Mouse (Mus musculus) limb, embryonic 14.5 days (tissue): ENCODE results near the gene Phf21a. TPM values are rescaled to one million over a fixed set of nuclear protein-coding genes. Genes with fewer than 3 reads are reported as not detected.
A peak's percentile ranks its signal among the peaks of the same experiment; 100 is the strongest.

Experiments
- ATAC-seq: fragments of 200-750 bp; cut with Nextera tagmentation; 2 replicates; pipeline ENCODE4 v1.8.0; 2017; ENCODE audit warnings: low read depth, moderate number of reproducible peaks, moderate TSS enrichment; ENCODE audit not compliant: low FRiP score
- DNase-seq: peaks from one replicate; pipeline ENCODE4 v3.0.0-alpha.2; 2015; ENCODE audit warnings: low spot score
- H3K27ac ChIP-seq: fragments of 300-500 bp; sonication (generic); replicated peaks from 2 replicates; pipeline ENCODE4 v1.5.1; 2014; ENCODE audit warnings: low read depth, mild to moderate bottlenecking, low read length, moderate library complexity, mixed read lengths
- H3K27me3 ChIP-seq: fragments of 300-500 bp; sonication (generic); 2 replicates; pipeline ENCODE4 v1.6.1; 2014; ENCODE audit warnings: low read length, mixed read lengths; ENCODE audit not compliant: control insufficient read depth, insufficient read depth
- H3K36me3 ChIP-seq: fragments of 300-500 bp; sonication (generic); 2 replicates; pipeline ENCODE4 v1.6.1; 2014; ENCODE audit warnings: mild to moderate bottlenecking, low read length, moderate library complexity, mixed read lengths; ENCODE audit not compliant: control insufficient read depth, insufficient read depth
- H3K4me1 ChIP-seq: fragments of 300-500 bp; sonication (generic); 2 replicates; pipeline ENCODE4 v1.6.1; 2014; ENCODE audit warnings: antibody characterized with exemption, low read length, mixed read lengths; ENCODE audit not compliant: control insufficient read depth, insufficient read depth
- H3K4me2 ChIP-seq: fragments of 300-500 bp; sonication (generic); replicated peaks from 2 replicates; pipeline ENCODE4 v1.6.1; 2014; ENCODE audit warnings: low read depth, mild to moderate bottlenecking, low read length, moderate library complexity; ENCODE audit not compliant: severe bottlenecking
- H3K4me3 ChIP-seq: fragments of 300-500 bp; sonication (generic); replicated peaks from 2 replicates; pipeline ENCODE4 v1.5.1; 2014; ENCODE audit warnings: low read length
- H3K9ac ChIP-seq: fragments of 300-500 bp; sonication (generic); 2 replicates; pipeline ENCODE4 v1.6.1; 2014; ENCODE audit warnings: mild to moderate bottlenecking, low read depth, low read length, moderate library complexity; ENCODE audit not compliant: severe bottlenecking
- H3K9me3 ChIP-seq: fragments of 300-500 bp; sonication (generic); 2 replicates; pipeline ENCODE4 v1.6.1; 2016; ENCODE audit warnings: low read length; ENCODE audit not compliant: control insufficient read depth
- POLR2A ChIP-seq: fragments of 200-500 bp; IDR thresholded peaks from 2 replicates; pipeline ENCODE4 v1.8.0; 2012; ENCODE audit warnings: inconsistent platforms, mild to moderate bottlenecking, moderate library complexity, borderline replicate concordance; ENCODE audit not compliant: insufficient read depth, insufficient read length; ENCODE audit errors: extremely low read depth
- WGBS: fragments of 180-500 bp; shearing (Covaris S2); extraction: QIAGEN DNeasy Blood & Tissue Kit; methylation state at CpG from one replicate; pipeline ENCODE4 v1.1.7; 2014; 5-methylcytosine and 5-hydroxymethylcytosine counted together
- polyA plus RNA-seq, 2 experiments: library from polyadenylated mRNA; depleted of rRNA in 1 of 2; stranded (reverse) in 1 of 2; unstranded in 1 of 2; fragments of >200 nt; fragmentation: Nextera tagmentation in 1 of 2; extraction: Ambion mirVana in 1 of 2; gene quantifications; 2 replicates each; pipeline versions ENCODE4 v1.2.1 to v1.2.3; 2012 to 2014

Phf21a gene
- polyA plus RNA-seq, 2 experiments, result 38.2 to 96.0 TPM

DNA sequence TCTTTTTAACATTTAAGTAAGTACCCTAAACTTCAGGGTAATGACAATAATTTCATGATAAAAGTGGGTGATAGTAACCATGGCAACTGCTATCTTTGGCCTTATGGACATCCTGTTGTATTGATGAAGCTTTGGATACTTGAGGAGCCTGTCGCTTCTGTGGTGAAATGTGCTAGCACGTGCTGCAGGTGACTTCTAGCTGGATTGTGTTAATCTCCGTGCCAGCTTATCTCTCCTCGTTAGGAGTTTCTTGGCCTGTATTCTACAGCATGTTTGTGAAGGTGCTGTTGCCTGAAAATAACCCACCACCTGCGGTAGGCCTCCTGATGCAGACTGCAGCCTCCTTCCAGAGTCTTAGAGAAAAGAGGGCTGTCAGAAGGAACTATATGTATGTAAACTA, 98.0 kb downstream of the Phf21a start:
- WGBS, result 68% methylated on average over 5 of the region's 5 CpGs
- ATAC-seq (no peak), DNase-seq (no peak)
- no peaks in the 10 kb centered on the region for H3K27me3 ChIP-seq
- H3K4me2 ChIP-seq, result no peak overlapping the region
- TF ChIP-seq POLR2A, result no peak
- no peaks in the 10 kb centered on the region for H3K9me3 ChIP-seq
- no peak overlapping the region for H3K27ac ChIP-seq
- no peak overlapping the region for H3K9ac ChIP-seq
- no peaks in the 10 kb centered on the region for H3K36me3 ChIP-seq
- no peak overlapping the region for H3K4me3 ChIP-seq
- peaks cover 16% of the 10 kb centered on the region for H3K4me1 ChIP-seq

- DNase-seq, result peak; percentile 76
- no peak overlapping the region for H3K4me2 ChIP-seq
- H3K9me3 ChIP-seq, result no peaks in the 10 kb centered on the region
- H3K36me3 ChIP-seq, result no peaks in the 10 kb centered on the region
- no peaks in the 10 kb centered on the region for H3K27me3 ChIP-seq
- ATAC-seq, result no peak; the same call in 1 of the 2 replicates
- peaks cover 10% of the 10 kb centered on the region for H3K4me1 ChIP-seq
- H3K4me3 ChIP-seq, result no peak overlapping the region
- no peak overlapping the region for H3K9ac ChIP-seq
- no peak for TF ChIP-seq POLR2A
- WGBS, result 79% methylated on average over 5 of the region's 5 CpGs
- H3K27ac ChIP-seq, result no peak overlapping the region
These were observed 99.1 kb downstream of the Phf21a start for GRCm38 (mm10) chr2:92191826-92192581.

DNA sequence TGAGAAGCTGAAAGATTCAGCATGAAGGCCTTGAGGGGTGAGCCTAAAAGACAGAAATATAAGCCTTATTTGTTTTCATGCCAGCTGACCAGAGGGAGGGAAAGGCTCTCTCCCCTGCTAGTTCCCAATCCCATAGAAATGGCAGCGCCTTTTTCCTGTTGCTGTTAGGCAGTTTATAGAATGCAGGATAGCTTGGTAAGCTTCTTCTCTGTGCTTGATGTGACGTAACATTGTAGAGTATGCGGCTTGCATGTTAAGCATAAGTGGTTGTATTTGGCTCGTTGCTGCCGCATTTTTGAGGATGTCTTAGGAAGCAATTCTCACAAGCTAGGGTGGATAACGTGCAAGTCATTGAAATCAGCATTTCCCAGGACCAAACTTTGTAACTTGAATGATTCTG, 105.2 kb downstream of the Phf21a start:
- WGBS, result 44% methylated on average over 6 of the region's 6 CpGs
- no peak for TF ChIP-seq POLR2A
- peaks cover 9% of the 10 kb centered on the region; the same call in 1 of the 2 replicates for H3K4me1 ChIP-seq
- no peaks in the 10 kb centered on the region for H3K9me3 ChIP-seq
- no peak overlapping the region for H3K27ac ChIP-seq
- ATAC-seq, result no peak
- no peak overlapping the region for H3K4me3 ChIP-seq
- H3K36me3 ChIP-seq, result no peaks in the 10 kb centered on the region
- H3K9ac ChIP-seq, result no peak overlapping the region
- no peak overlapping the region for H3K4me2 ChIP-seq
- H3K27me3 ChIP-seq, result no peaks in the 10 kb centered on the region
- no peak for DNase-seq

GRCm38 (mm10) chr2:92198747-92199146, 105.8 kb downstream of the Phf21a start:
- Histone ChIP-seq H3K27me3 (no peaks in the 10 kb centered on the region), H3K27ac (no peak overlapping the region), H3K4me2 (no peak overlapping the region), H3K4me3 (no peak overlapping the region), H3K4me1 (peaks cover 9% of the 10 kb centered on the region; the same call in 1 of the 2 replicates), H3K9me3 (no peaks in the 10 kb centered on the region), H3K9ac (no peak overlapping the region), H3K36me3 (no peaks in the 10 kb centered on the region)
- WGBS, result 58% methylated on average over 7 of the region's 7 CpGs
- DNase-seq (no peak), ATAC-seq (no peak)
- no peak for TF ChIP-seq POLR2A

GRCm38 (mm10) chr2:92199562-92200286, 106.8 kb downstream of the Phf21a start:
- Histone ChIP-seq H3K4me3 (no peak overlapping the region), H3K27ac (no peak overlapping the region), H3K27me3 (no peaks in the 10 kb centered on the region), H3K9me3 (no peaks in the 10 kb centered on the region), H3K9ac (no peak overlapping the region), H3K4me1 (peaks cover 12% of the 10 kb centered on the region; the same call in 1 of the 2 replicates), H3K36me3 (no peaks in the 10 kb centered on the region), H3K4me2 (0 out of 2 replicates have a peak overlapping the region, but pooled peaks have one; percentile 7)
- WGBS, result 29% methylated on average over 10 of the region's 10 CpGs
- no peak for TF ChIP-seq POLR2A
- ATAC-seq, result no peak
- no peak for DNase-seq
